Mouse (Mus musculus): ENCODE data around the gene Slc35a1.

The Slc35a1 gene

GRCm38 (mm10) chr4:34686874-34687567 is at the start of gene Slc35a1:
TSS of gene Slc35a1 (minus strand) at chr4:34687438.
- DNase-seq (ENCODE audit: low read depth, low spot score) = peak; percentile 93

GRCm38 (mm10) chr4:34734461-34734860 is 47.2 kb upstream of the Slc35a1 start:
- DNase-seq (ENCODE audit: low read depth, low spot score) = no peak

- peak; percentile 36 for DNase-seq (ENCODE audit: low read depth, low spot score)
These were observed 46.2 kb upstream of the Slc35a1 start for GRCm38 (mm10) chr4:34733415-34733814.

GRCm38 (mm10) chr4:34729851-34730341 is 42.7 kb upstream of the Slc35a1 start, which contains the start of gene Cfap206:
TSS of gene Cfap206 (minus strand) at chr4:34730206.
- DNase-seq (ENCODE audit: low read depth, low spot score) = peak; percentile 71

- DNase-seq (ENCODE audit: low read depth, low spot score) = peak; percentile 8
These were observed 38.5 kb upstream of the Slc35a1 start for GRCm38 (mm10) chr4:34725710-34726109.

GRCm38 (mm10) chr4:34724306-34724705 is 37.1 kb upstream of the Slc35a1 start:
- DNase-seq (ENCODE audit: low read depth, low spot score) = no peak

- DNase-seq (ENCODE audit: low read depth, low spot score) = no peak
These were observed 35.9 kb upstream of the Slc35a1 start for GRCm38 (mm10) chr4:34723186-34723585.

- no peak for DNase-seq (ENCODE audit: low read depth, low spot score)
These were observed 33.1 kb upstream of the Slc35a1 start for GRCm38 (mm10) chr4:34720127-34720895.

GRCm38 (mm10) chr4:34719421-34719820 is 32.2 kb upstream of the Slc35a1 start:
- DNase-seq (ENCODE audit: low read depth, low spot score) = no peak

- DNase-seq (ENCODE audit: low read depth, low spot score) = no peak
These were observed 27.8 kb upstream of the Slc35a1 start for GRCm38 (mm10) chr4:34715062-34715461.

- DNase-seq (ENCODE audit: low read depth, low spot score) = no peak
These were observed 20.9 kb upstream of the Slc35a1 start for GRCm38 (mm10) chr4:34708127-34708526.

- no peak for DNase-seq (ENCODE audit: low read depth, low spot score)
These were observed 20.0 kb upstream of the Slc35a1 start for GRCm38 (mm10) chr4:34707248-34707647.

GRCm38 (mm10) chr4:34703029-34703428 is 15.8 kb upstream of the Slc35a1 start:
- DNase-seq (ENCODE audit: low read depth, low spot score) = peak; percentile 23

GRCm38 (mm10) chr4:34702231-34702630 is 15.0 kb upstream of the Slc35a1 start:
- no peak for DNase-seq (ENCODE audit: low read depth, low spot score)

GRCm38 (mm10) chr4:34701528-34701927 is 14.3 kb upstream of the Slc35a1 start:
- DNase-seq (ENCODE audit: low read depth, low spot score) = peak; percentile 87

GRCm38 (mm10) chr4:34688021-34688420 is 783 bp upstream of the Slc35a1 start:
- no peak for DNase-seq (ENCODE audit: low read depth, low spot score)

GRCm38 (mm10) chr4:34680530-34680929 is 6.7 kb downstream of the Slc35a1 start:
- DNase-seq (ENCODE audit: low read depth, low spot score) = peak; percentile 26

GRCm38 (mm10) chr4:34673721-34674120 is 13.5 kb downstream of the Slc35a1 start:
- no peak for DNase-seq (ENCODE audit: low read depth, low spot score)

- no peak for DNase-seq (ENCODE audit: low read depth, low spot score)
These were observed 19.3 kb downstream of the Slc35a1 start for GRCm38 (mm10) chr4:34667923-34668322.

GRCm38 (mm10) chr4:34661927-34662326 is 25.3 kb downstream of the Slc35a1 start:
- DNase-seq (ENCODE audit: low read depth, low spot score) = no peak

- DNase-seq (ENCODE audit: low read depth, low spot score) = no peak
These were observed 25.7 kb downstream of the Slc35a1 start for GRCm38 (mm10) chr4:34661514-34661913.

GRCm38 (mm10) chr4:34659012-34659411 is 28.2 kb downstream of the Slc35a1 start:
- no peak for DNase-seq (ENCODE audit: low read depth, low spot score)

GRCm38 (mm10) chr4:34656101-34656500 is 31.1 kb downstream of the Slc35a1 start:
- DNase-seq (ENCODE audit: low read depth, low spot score) = no peak
